Mouse (Mus musculus) liver, embryonic 11.5 days (tissue): ENCODE data around the gene Nup107. TPM values are rescaled to one million over a fixed set of nuclear protein-coding genes. Genes with fewer than 3 reads are reported as not detected.
"Not testable (repeated sequence)": the region's sequence is repeated elsewhere in the genome, so short reads cannot be mapped to it uniquely, and the experiment has no call there.

ENCODE experiments used
- ATAC-seq: fragments of 200-750 bp; cut with Nextera tagmentation; replicated peaks from 2 replicates; pipeline ENCODE4 v1.8.0; 2017; ENCODE audit warnings: moderate number of reproducible peaks, mild to moderate bottlenecking, moderate TSS enrichment, moderate library complexity; ENCODE audit not compliant: low FRiP score
- DNase-seq: peaks from one replicate; pipeline ENCODE4 v3.0.0-alpha.2; 2017; ENCODE audit warnings: low spot score
- H3K27ac ChIP-seq: fragments of 300-500 bp; sonication (generic); 2 replicates; pipeline ENCODE4 v1.5.1; 2014; ENCODE audit warnings: mild to moderate bottlenecking, low read depth, low read length, control low read depth
- H3K27me3 ChIP-seq: fragments of 300-500 bp; sonication (generic); replicated peaks from 2 replicates; pipeline ENCODE4 v1.6.1; 2014; ENCODE audit warnings: low read length, mixed read lengths; ENCODE audit not compliant: control insufficient read depth, insufficient read depth
- H3K36me3 ChIP-seq: fragments of 300-500 bp; sonication (generic); 2 replicates; pipeline ENCODE4 v1.6.1; 2014; ENCODE audit warnings: mild to moderate bottlenecking, low read length, moderate library complexity, mixed read lengths; ENCODE audit not compliant: control insufficient read depth, insufficient read depth
- H3K4me1 ChIP-seq: fragments of 300-500 bp; sonication (generic); replicated peaks from 2 replicates; pipeline ENCODE4 v1.6.1; 2014; ENCODE audit warnings: low read length, mixed read lengths; ENCODE audit not compliant: control insufficient read depth, insufficient read depth
- H3K4me2 ChIP-seq: fragments of 300-500 bp; sonication (generic); 2 replicates; pipeline ENCODE4 v1.6.1; 2014; ENCODE audit warnings: mild to moderate bottlenecking, control low read depth, moderate library complexity
- H3K4me3 ChIP-seq: fragments of 300-500 bp; sonication (generic); 2 replicates; pipeline ENCODE4 v1.5.1; 2014; ENCODE audit warnings: low read depth, low read length, control low read depth
- H3K9ac ChIP-seq: fragments of 300-500 bp; sonication (generic); 2 replicates; pipeline ENCODE4 v1.6.1; 2014; ENCODE audit warnings: low read depth, low read length, control low read depth
- H3K9me3 ChIP-seq: fragments of 300-500 bp; sonication (generic); 2 replicates; pipeline ENCODE4 v1.6.1; 2016; ENCODE audit warnings: low read length, inconsistent platforms, mixed read lengths; ENCODE audit not compliant: control insufficient read depth
- WGBS: fragments of 180-500 bp; shearing (Covaris S2); extraction: QIAGEN DNeasy Blood & Tissue Kit; methylation state at CpG from one replicate; pipeline ENCODE4 v1.1.7; 2014; 5-methylcytosine and 5-hydroxymethylcytosine counted together
- polyA plus RNA-seq: library from polyadenylated mRNA; unstranded; fragments of >200 nt; fragmentation: Nextera tagmentation; extraction: Ambion mirVana; gene quantifications from 2 replicates; pipeline ENCODE4 v1.2.1, GENCODE M21; 2014

Gene Nup107
- polyA plus RNA-seq, 1 experiment from 2014 or later: 102 TPM

DNA sequence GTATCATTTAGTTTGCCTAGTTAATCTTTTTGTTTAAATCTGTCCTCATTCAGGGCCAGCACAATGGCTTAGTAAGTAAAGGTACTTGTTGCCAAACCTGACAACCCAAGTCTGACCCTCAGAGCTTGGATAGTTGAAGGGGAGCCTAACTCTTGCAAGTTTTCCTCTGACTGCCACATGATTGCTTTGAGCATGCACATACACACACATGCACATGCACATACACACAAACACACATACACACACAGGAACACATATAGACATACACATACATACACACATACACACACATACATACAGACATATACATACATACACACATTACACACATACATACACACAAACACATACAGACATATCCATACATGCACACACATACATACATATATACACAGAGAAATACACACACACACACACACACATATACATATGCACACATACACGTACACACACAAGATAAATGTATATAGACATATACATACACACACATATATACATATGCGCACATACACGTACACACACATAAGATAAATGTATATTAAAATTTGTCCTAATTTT is 67.6 kb downstream of the Nup107 start:
- H3K36me3 ChIP-seq: no peaks in the 10 kb centered on the region
- no peaks in the 10 kb centered on the region for H3K27me3 ChIP-seq
- no peak for ATAC-seq
- no peak overlapping the region for H3K9ac ChIP-seq
- no peak overlapping the region for H3K4me3 ChIP-seq
- no peaks in the 10 kb centered on the region; the same call in 1 of the 2 replicates for H3K4me1 ChIP-seq
- no peak overlapping the region for H3K27ac ChIP-seq
- H3K4me2 ChIP-seq: no peak overlapping the region
- DNase-seq: no peak
- no peaks in the 10 kb centered on the region for H3K9me3 ChIP-seq
- 87% methylated on average over 3 of the region's 3 CpGs for WGBS

- 61% methylated on average over 5 of the region's 5 CpGs for WGBS
- no peak for ATAC-seq
These were observed 68.3 kb downstream of the Nup107 start for GRCm38 (mm10) chr10:117724136-117724718.

GRCm38 (mm10) chr10:117718161-117719119 is 74.1 kb downstream of the Nup107 start:
- Histone ChIP-seq H3K9me3 (no peaks in the 10 kb centered on the region), H3K36me3 (no peaks in the 10 kb centered on the region), H3K27me3 (no peaks in the 10 kb centered on the region), H3K27ac (no peak overlapping the region), H3K4me2 (no peak overlapping the region), H3K4me3 (no peak overlapping the region), H3K9ac (no peak overlapping the region), H3K4me1 (0 out of 2 replicates have a peak, but pooled peaks cover 3% of the 10 kb centered on the region)
- no peak for DNase-seq
- WGBS: 67% methylated on average over 19 of the region's 19 CpGs
- ATAC-seq: no peak

More at GRCm38 (mm10) chr10:117724136-117724718, 68.3 kb downstream of the Nup107 start:
- Histone ChIP-seq H3K4me2 (no peak overlapping the region), H3K4me1 (no peaks in the 10 kb centered on the region; the same call in 1 of the 2 replicates), H3K36me3 (no peaks in the 10 kb centered on the region), H3K27ac (no peak overlapping the region), H3K9me3 (no peaks in the 10 kb centered on the region), H3K27me3 (no peaks in the 10 kb centered on the region), H3K4me3 (no peak overlapping the region), H3K9ac (no peak overlapping the region)
- no peak for DNase-seq

GRCm38 (mm10) chr10:117717583-117717982 is 74.9 kb downstream of the Nup107 start:
- Histone ChIP-seq H3K27me3 (no peaks in the 10 kb centered on the region), H3K9ac (no peak overlapping the region), H3K4me3 (no peak overlapping the region), H3K36me3 (no peaks in the 10 kb centered on the region), H3K27ac (no peak overlapping the region), H3K9me3 (no peaks in the 10 kb centered on the region), H3K4me2 (no peak overlapping the region), H3K4me1 (0 out of 2 replicates have a peak, but pooled peaks cover 3% of the 10 kb centered on the region)
- WGBS: 11% methylated on average over 4 of the region's 4 CpGs
- DNase-seq: no peak
- peak; percentile 54; the same call in 1 of the 2 replicates for ATAC-seq

DNA sequence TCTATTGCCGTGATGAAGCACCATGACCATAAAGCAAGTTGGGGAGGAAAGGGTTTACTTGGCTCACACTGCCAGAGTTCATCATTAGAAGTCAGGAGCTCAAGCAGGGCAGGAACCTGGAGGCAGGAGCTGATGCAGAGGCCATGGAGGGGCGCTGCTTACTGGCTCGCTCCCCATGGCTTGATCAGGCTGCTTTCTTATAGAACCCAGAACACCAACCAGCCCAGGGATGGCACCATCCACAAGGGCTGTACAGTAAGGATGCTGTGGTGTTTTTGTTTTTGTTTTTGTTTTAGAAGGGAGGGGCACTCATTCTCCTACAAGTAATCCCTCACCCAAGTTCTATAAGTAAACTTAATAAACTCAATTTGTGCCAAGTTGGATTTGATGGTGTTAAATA is 75.8 kb downstream of the Nup107 start:
- Histone ChIP-seq H3K27ac (no peak overlapping the region), H3K4me1 (0 out of 2 replicates have a peak, but pooled peaks cover 3% of the 10 kb centered on the region), H3K9ac (no peak overlapping the region), H3K4me2 (no peak overlapping the region), H3K36me3 (no peaks in the 10 kb centered on the region), H3K27me3 (no peaks in the 10 kb centered on the region), H3K4me3 (no peak overlapping the region), H3K9me3 (no peaks in the 10 kb centered on the region)
- DNase-seq (no peak), ATAC-seq (no peak)
- 89% methylated on average over 3 of the region's 3 CpGs for WGBS

- H3K4me1 ChIP-seq, H3K27me3 ChIP-seq, H3K4me2 ChIP-seq, H3K9ac ChIP-seq, H3K4me3 ChIP-seq, DNase-seq, ATAC-seq, H3K9me3 ChIP-seq, H3K36me3 ChIP-seq, H3K27ac ChIP-seq: not testable (repeated sequence)
- WGBS: 90% methylated on average over 1 of the region's 1 CpGs
These were observed 76.9 kb downstream of the Nup107 start for GRCm38 (mm10) chr10:117715654-117716053.

GRCm38 (mm10) chr10:117714928-117715500 is 77.5 kb downstream of the Nup107 start:
- Histone ChIP-seq H3K4me3 (no peak overlapping the region), H3K4me1 (0 out of 2 replicates have a peak, but pooled peaks cover 3% of the 10 kb centered on the region), H3K4me2 (no peak overlapping the region), H3K27me3 (no peaks in the 10 kb centered on the region), H3K27ac (no peak overlapping the region), H3K36me3 (no peaks in the 10 kb centered on the region), H3K9ac (no peak overlapping the region), H3K9me3 (no peaks in the 10 kb centered on the region)
- 61% methylated on average over 4 of the region's 4 CpGs for WGBS
- DNase-seq: no peak
- no peak for ATAC-seq

- H3K4me1 ChIP-seq: peaks cover 3% of the 10 kb centered on the region; the same call in 1 of the 2 replicates
- WGBS: 79% methylated on average over 3 of the region's 3 CpGs
- ATAC-seq: no peak
- no peak overlapping the region for H3K27ac ChIP-seq
- H3K9ac ChIP-seq: no peak overlapping the region
- H3K36me3 ChIP-seq: no peaks in the 10 kb centered on the region
- H3K9me3 ChIP-seq: no peaks in the 10 kb centered on the region
- no peak overlapping the region for H3K4me2 ChIP-seq
- no peak overlapping the region for H3K4me3 ChIP-seq
- H3K27me3 ChIP-seq: no peaks in the 10 kb centered on the region
- no peak for DNase-seq
These were observed 78.4 kb downstream of the Nup107 start for GRCm38 (mm10) chr10:117714048-117714545.
